Mouse (Mus musculus) left cerebral cortex, postnatal 4 days (tissue): ENCODE measurements around the gene Gpr141. TPM values are rescaled to one million over a fixed set of nuclear protein-coding genes. Genes with fewer than 3 reads are reported as not detected.
"Not testable (repeated sequence)": the region's sequence is repeated elsewhere in the genome, so short reads cannot be mapped to it uniquely, and the experiment has no call there.

Experiments used
- DNase-seq: peaks from one replicate; pipeline ENCODE4 v3.0.0-alpha.2; 2022
- intact Hi-C: fragments of 180-260 bp; cut with DNase I; formaldehyde crosslinking; loops from one replicate; pipeline ENCODE4 v1.15.1; 2025
- total RNA-seq, 2 experiments: library from RNA; stranded (reverse); gene quantifications; 2 replicates each; pipeline ENCODE4 v1.2.3; 2021

Gpr141 gene
- under 1 TPM in 1 of 2 experiments, not detected in 1; 0.28 TPM for total RNA-seq

- intact Hi-C loops = no loop called here
- no peak for DNase-seq
These were observed at the start of gene Gpr141 for GRCm38 (mm10) chr13:19824071-19824470. TSS of gene Gpr141 (minus strand) at chr13:19824257.

GRCm38 (mm10) chr13:19864241-19864640 lies 40.2 kb upstream of the Gpr141 start:
- DNase-seq = no peak
- intact Hi-C loops = no loop called here

DNA sequence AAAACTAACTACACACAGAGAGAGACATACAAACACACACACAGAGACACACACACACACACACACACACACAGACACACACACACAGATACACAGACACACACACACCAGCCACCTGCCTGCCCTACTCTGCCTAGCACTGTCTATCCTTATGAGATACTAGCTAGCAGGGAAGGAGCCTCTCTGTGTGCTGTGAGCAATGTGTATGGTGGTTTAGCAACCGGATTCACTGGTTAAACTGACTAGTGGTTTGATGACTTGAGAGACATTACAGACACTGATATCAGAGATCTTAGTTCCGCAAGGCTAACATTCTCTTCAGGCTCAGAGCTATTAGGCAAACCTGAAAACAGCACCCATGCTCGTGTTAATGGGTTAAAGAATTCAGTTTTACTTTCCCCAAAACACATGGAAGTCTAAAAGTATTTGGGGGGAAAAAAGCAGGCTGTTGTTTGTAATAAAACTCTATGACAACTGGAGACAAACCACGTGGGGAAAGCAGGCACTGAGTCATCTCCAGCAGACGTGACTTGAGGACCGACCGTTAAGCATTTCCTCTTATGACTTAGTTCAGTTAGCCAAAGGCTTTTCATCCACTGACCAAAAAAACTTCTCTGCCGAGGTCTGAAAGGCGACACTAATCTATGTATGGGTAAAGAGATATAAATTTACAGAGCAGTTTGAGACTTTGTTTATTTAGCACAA lies 30.7 kb upstream of the Gpr141 start:
- no peak for DNase-seq
- intact Hi-C loops = no loop called here

DNA sequence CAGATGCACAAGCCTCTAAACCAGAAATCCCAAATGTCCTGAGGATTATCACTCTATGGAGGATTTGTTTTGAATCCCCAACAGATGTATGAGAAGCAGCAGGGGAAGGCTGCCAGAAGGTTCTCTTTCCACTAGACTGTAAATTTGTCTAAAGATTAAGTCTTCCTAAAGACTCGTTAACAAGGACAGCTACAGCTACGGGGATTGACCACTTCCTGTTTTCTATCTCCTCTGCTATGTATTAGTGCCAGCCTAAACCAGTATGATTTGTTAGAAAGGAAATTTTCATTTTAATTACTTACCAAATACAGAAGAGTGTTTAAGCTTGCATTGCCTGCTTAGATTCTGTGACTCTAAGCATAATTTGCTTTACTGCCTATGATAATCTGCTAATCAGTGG lies 30.0 kb upstream of the Gpr141 start:
- intact Hi-C loops = no loop called here
- DNase-seq = no peak

DNA sequence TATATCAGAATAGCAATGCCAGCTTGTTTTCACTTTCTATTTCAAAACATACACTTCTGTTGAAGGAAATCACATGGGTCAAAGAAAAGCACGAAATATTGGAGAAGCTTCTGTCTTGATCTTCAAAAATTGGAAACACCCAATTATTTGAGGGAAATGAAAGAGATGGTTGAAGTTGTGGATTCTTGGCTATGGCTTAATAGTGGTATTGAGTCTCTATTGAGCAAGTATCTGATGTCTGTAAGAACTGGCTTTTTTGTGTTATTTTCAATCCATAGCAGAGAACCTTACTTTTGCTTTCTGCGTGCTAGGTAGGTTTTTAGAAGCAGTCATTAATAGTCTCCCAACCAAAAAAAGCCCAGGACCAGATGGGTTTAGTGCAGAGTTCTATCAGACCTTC lies 19.4 kb upstream of the Gpr141 start:
- intact Hi-C loops = no loop called here
- no peak for DNase-seq

DNA sequence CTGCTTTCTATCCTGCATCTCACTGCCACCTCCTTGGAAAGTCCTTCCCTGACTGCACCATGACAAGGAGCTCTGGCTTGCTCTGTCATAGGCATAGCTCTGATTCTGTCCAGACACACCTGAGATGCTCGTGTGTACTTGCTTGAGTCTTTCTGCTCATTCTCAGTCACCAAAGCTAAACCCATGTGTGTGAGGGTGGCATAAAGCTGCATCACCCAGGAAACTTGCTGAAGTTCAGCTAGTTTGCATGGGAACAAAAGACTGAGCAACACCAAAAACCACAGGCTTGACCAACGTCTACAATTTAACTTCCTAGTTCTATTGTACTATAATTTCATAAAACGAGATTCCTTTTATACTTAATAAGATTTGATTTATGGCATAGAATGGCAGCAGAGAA lies 18.6 kb upstream of the Gpr141 start:
- intact Hi-C loops = no loop called here

DNA sequence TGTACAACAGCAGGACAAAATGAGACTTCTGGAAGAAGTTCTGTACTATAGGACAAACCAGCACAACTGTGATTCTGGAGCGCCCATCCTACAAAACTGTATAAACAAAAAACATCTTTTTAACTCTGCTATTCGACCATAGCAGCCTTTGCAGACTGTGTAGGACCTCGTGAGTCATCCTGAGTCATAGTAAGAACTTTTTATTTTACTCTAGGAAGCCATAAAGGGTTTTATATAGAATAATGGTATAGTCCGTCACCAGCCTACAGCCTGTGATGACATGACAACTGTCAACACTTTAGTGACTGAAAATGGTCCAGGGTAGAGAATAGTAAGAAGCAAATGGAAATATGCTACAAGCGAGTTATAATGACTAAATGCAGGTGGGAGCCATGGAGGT lies 17.6 kb upstream of the Gpr141 start:
- intact Hi-C loops = no loop called here
- DNase-seq = no peak

More for the DNA sequence above, 18.6 kb upstream of the Gpr141 start:
- no peak for DNase-seq

- no peak for DNase-seq
- intact Hi-C loops = no loop called here
These were observed 16.1 kb upstream of the Gpr141 start for GRCm38 (mm10) chr13:19840206-19840605.

- intact Hi-C loops = no loop called here
- no peak for DNase-seq
These were observed 6.5 kb upstream of the Gpr141 start for GRCm38 (mm10) chr13:19830560-19830959.

GRCm38 (mm10) chr13:19828095-19828494 lies 4.0 kb upstream of the Gpr141 start:
- intact Hi-C loops = no loop called here

GRCm38 (mm10) chr13:19821639-19822038 lies 2.4 kb downstream of the Gpr141 start:
- intact Hi-C loops = no loop called here

More at GRCm38 (mm10) chr13:19828095-19828494, 4.0 kb upstream of the Gpr141 start:
- no peak for DNase-seq

DNA sequence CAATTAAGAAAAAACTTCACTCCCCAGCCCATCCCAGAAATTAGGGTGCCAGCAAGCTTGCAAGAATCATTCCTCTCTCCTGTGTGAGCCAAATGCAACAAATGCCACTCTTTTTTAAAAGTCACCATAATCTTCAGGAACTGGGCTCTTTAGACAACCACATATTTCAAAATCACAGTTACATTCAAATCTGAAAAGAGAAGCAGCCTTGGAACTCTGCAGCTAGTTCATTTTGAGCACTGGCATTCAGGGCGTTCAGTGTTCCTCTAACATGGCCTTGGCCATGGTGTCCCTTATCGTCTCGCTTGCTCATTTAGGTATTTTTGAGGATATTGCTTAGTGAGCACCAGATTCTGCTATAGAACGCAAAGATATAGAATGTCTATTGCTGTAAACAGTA lies 4.1 kb downstream of the Gpr141 start:
- intact Hi-C loops = no loop called here
- DNase-seq = no peak

More at GRCm38 (mm10) chr13:19821639-19822038, 2.4 kb downstream of the Gpr141 start:
- DNase-seq = no peak

DNA sequence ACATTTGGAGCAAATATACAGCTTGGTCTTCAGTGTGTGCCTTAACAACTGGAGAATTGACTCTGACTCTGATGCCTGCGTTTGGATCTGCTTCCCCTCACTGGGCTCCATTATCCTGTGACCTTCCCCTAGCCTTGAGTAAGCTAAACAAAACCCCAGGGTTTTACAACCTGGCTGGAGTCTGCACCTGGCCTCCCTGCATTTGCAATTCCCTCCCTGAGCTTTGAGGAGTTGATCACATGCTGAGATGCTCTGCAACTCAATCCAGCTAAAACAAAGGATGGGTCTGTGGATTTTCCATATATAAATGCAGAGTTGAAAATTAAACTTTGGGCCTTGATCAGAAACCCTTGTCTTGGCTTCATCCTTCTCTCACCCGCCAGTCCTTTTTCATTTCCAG lies 4.8 kb downstream of the Gpr141 start:
- DNase-seq = no peak
- intact Hi-C loops = no loop called here

GRCm38 (mm10) chr13:19794942-19795341 lies 29.1 kb downstream of the Gpr141 start:
- intact Hi-C loops = no loop called here

GRCm38 (mm10) chr13:19794486-19794885 lies 29.6 kb downstream of the Gpr141 start:
- intact Hi-C loops = no loop called here
- no peak for DNase-seq

More at GRCm38 (mm10) chr13:19794942-19795341, 29.1 kb downstream of the Gpr141 start:
- DNase-seq = no peak

GRCm38 (mm10) chr13:19793761-19794160 lies 30.3 kb downstream of the Gpr141 start:
- intact Hi-C loops = no loop called here
- DNase-seq = no peak

- DNase-seq, intact Hi-C loops: not testable (repeated sequence)
These were observed 36.1 kb downstream of the Gpr141 start for GRCm38 (mm10) chr13:19787946-19788345.

DNA sequence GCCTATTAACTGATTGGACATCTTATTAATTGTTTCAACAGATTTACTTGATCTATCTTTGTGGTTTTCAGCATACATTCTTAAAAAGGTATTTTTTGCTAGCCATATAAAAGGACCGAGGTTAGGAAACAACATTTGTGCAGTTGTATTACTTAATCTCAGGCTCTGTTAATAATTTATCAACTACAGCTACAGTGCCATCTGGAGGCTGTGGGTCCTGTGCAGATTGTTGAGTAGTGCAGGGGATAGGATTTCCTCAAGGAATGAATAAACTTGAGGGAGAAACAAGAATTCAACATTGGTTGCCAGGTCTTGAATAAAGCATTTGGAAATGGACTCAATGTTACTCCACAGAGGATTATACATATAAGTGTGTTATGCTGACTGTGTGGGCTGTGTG lies 53.9 kb downstream of the Gpr141 start:
- no peak for DNase-seq
- intact Hi-C loops = no loop called here

DNA sequence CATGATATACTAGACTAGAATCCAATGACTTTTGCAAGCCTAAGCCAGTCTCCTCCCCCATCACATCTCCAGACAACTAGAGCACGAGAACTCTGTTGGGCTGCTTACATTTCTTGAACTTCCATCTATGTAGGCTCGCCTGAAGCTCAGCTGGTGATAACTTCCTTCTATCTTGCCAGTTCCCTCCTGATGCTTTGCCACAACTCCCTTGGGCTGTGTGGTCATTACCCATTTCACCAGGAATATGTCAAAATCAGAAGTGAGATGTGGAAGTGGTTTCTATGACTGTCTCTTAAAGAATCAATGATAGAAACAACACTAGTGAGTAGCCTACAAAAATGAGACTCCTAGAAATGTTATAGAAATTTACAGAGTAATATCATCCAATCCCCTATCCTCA lies 56.9 kb downstream of the Gpr141 start:
- intact Hi-C loops = no loop called here
- DNase-seq = no peak

- DNase-seq = no peak
- intact Hi-C loops = no loop called here
These were observed 59.8 kb downstream of the Gpr141 start for GRCm38 (mm10) chr13:19764276-19764675.

GRCm38 (mm10) chr13:19763211-19763610 lies 60.8 kb downstream of the Gpr141 start:
- no peak for DNase-seq
- intact Hi-C loops = no loop called here

GRCm38 (mm10) chr13:19745741-19746140 lies 78.3 kb downstream of the Gpr141 start:
- intact Hi-C loops = no loop called here
- DNase-seq = no peak

DNA sequence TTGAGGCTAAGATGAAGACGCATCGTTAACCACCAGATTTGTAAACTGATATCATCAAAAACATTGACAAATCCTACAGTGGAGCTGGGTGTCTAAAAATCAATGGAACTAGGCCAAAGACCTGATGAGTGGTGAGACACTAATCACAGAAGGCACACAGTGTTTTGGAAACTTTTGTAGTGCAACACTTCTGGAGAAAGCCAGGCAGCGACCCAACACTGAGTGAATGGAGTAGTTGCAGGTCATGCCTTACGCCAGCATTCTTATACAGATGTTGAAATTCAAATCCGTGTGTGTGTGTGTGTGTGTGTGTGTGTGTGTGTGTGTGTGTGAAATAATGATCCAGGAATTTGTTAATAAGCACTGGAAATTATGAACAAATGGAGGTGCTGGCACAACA lies 79.5 kb downstream of the Gpr141 start:
- intact Hi-C loops = no loop called here
- no peak for DNase-seq
